Mouse (Mus musculus) kidney, adult 8-10 months (tissue): ENCODE results near the gene Hoxd12.

Experiments
- DNase-seq, 2 experiments: peaks; one replicate each; pipeline ENCODE4 v3.0.0; 2022

Gene Hoxd12

DNA sequence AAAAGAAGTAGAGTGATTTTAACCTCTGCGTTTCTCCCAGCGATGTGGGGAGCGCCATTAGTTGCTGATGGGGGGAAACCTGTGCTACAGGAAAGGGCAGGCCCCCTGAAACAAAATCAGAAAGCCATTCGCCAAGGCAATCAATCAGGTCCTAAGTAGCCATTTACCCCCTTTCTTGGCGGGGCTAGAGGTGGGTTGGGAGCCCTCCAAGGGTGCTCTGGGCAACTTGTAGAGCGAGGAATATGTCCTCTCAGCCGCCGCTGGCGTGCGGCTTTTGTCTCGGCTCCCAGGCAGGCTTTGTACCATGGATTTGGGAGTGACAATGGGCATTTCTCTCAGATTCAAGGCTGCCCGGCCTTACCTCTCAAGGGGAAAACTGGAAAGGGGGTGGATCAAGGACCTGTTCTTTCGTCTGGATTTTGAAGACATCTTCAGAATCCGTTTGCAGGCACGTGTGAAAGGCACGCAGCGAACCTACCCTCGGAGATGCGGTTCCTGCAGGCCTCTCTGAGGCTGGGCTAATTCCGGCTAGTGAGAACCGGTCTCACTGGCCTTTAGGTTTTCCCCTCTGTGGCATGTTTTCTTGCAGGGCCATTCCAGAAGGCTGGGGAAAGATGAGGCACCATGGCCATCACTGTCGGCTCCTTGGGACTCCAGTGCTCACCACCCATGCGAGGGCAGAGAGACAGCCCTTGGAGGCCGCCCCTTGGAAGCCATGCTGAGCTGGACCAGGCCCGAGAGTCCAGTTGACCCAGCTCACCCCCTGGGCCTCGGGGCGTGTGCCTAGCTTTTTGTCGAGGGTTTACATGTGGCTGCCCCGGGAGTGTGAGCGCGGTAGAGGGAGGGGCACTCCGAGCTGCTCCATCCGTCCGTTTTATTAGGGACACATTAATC lies 21.9 kb downstream of the Hoxd12 start:
- DNase-seq = peak in 1 of 2 experiments; percentile 25

DNA sequence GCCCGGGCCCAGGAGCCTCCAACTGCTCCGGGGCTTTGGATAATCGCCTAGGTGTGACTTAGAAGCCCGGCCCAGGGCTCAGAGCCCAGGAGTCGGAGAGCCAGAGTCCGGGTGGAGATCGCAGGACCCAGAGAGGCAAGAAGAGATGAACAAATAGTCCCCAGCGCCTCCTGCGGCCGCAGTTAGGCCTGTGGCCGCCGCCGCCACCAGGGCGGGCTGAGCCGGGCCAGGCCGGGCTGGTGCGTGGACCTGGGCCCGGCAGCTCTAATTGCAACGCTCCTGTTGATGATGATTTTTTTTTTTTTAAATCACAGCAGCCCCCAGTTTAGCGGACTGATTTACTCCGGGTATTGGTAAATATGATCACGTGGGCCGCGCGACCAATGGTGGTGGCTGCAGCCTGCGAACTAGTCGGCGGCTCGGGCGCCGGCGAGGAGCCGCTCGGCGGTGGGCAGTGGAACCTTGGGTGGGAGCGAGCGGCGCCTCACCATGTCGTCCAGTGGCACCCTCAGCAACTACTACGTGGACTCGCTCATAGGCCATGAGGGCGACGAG lies 22.8 kb downstream of the Hoxd12 start, which contains the start of gene Hoxd9:
TSS of gene Hoxd9 (plus strand) at position 161 of the 555 bp plus-strand sequence.
- peak; percentile 75 to 76 for DNase-seq

DNA sequence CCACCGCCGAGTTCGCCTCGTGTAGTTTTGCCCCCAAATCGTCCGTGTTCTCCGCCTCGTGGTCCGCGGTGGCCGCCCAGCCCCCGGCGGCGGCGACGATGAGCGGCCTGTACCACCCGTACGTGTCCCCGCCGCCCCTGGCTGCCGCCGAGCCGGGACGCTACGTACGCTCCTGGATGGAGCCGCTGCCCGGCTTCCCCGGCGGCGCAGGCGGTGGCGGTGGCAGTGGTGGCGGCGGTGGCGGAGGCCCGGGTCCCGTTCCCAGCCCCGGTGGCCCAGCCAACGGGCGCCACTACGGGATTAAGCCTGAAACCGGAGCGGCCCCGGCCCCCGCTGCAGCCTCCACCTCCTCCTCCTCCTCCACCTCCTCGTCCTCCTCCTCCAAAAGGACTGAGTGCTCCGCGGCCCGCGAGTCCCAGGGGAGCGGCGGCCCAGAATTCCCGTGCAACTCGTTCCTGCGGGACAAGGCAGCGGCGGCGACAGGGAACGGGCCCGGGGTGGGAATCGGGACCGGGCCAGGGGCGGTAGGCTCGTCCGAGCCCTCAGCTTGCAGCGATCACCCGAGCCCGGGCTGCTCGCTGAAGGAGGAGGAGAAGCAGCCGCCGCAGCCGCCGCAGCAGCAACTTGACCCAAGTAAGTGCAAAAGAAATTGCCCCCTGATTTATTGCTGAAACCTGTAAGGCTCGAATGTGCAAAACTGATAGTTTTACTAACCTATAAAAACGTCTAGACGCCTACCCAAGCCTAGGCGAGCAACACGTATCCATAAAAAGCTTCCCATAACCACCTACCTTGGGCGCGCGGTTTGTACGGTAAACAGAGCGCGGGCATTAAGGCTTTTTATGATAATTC lies 23.6 kb downstream of the Hoxd12 start:
- DNase-seq = peak in 1 of 2 experiments; percentile 29

DNA sequence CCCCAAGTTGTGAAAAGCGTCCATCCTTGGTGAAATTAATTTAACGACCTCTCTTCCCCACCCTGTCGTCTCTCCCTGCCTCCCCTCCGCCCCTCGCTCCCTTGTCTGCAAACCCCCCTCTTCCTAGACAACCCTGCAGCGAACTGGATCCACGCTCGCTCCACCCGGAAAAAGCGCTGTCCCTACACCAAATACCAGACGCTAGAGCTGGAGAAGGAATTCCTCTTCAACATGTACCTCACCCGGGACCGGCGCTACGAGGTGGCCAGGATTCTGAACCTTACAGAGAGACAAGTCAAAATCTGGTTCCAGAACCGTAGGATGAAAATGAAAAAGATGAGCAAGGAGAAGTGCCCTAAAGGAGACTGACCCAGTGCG lies 24.2 kb downstream of the Hoxd12 start:
- no peak for DNase-seq

DNA sequence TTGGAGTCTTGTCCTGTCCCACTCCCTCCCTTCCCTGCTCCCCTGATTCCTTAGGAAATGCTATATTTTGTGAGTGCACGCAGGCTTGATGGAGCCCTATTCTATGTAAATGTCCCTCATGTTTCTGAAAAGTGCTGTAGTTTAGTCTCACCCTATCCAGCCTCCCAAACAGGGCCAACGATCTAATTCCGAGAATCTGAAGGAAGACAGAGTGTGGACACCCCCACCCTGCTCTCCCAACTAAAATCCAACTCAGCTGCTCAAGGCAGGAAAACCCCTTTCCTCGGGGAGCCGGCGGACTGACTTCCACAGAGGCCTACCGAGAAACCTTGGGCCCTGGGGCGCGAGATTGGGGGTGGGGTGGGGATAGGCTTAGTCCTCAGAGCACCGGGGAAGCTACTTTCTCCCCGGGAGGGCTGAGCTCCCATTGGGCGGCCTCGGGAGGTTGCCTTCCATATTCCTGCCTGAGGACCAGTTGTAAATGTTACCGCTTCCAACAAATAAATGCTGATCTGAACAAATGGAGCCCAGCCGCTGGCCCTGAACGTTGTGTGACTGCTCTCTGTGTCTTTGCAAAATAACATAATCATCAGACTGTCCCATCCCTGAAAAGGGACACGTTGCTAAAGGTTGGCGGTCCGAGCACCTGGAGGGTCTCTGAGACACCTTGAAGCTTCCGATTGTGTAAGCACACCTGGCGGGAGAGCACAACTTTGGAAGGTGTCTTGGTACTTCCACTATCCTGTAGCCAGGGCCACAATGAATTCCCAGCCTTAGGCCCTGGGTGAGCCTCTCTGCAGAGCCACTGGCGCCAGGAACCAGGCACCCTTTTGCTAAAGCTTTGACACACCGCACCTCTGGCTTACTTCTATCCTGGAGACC lies 25.1 kb downstream of the Hoxd12 start:
- DNase-seq = no peak

DNA sequence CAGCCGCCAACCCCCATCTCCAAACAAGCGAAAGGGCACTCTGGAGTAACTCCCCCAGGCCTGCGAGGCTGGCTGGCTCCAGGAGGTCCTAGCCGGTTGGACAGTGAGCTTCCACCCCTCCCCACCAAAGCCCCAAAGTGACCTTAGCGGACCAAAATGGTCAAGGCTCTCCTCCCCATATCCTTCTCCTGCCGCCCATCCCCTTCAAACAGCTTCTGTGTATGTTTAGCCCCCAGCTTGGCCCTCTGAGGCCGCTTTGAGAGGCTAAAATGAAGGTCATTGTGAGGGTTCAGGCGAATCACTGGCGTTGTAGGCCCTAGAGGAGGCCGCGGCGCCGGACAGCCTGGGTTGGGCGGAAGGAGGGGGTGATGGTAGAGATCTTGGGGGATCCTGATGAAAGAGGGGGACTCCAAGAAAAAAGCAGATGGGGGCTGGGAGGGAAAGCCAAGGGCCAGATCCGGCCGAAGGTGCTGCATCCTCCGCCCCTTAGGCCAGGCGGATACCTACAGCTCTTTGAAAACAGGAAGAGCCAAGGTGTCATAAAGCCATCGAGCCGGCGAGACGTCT lies 25.8 kb downstream of the Hoxd12 start:
- peak; percentile 51 to 69 for DNase-seq

DNA sequence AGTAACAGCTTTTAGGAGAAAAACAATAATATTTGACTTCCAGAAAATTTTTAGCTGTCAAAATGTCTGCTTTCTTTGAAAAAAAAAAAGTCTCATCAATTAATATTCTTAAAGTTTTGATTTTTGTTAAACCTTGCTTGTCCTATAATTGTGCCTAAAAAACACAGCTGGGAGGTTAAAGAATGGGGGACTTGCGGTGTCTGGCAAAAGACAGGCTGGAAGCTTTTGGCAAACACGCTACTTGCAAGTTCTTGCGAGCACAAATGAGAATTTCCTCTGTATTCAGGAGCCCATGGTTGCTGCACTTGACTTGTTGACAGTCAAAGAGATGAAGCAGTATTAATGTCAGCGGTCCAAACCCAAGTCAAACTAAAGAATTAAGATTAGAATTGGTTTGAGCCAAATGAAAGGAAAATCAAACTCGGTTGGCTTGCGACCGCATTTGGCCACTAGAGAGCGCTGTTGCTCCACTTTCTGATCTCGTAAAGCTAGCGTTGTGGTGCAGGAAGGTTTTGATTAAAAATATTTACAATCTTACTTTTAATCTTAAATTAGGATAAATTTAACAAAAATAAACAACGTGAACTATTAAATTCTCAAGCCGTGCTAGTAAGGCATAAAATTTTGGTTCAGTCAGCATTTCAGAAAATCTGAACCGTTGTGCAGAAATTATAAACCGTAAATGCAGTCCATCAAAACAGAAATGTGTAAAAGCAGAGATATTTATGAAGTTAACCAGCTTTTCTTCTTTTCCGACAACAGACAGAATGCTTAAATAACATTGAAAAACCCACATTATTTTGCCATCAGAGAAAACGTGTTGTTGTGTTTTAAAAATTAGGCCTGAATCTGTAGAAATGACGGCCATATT lies 27.4 kb downstream of the Hoxd12 start:
- peak; percentile 72 to 88 for DNase-seq

DNA sequence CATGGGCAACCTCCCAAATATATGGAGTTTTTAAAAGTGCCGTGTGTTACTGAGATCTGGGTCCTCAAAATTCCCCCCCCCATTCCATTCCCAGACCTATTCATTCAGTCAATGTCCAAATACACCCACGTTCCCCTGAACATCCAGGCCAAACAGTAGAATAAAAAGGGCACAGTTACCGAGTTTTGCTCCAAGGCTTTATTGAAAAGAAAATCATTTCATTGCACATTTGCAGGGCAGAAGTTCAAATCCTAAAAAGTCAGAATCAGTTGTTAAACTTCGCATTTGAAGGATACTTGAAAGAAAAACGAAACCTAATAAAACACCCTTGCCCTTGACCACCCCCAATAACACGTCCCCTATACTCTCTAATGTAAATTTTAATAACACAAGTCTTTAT lies 28.0 kb downstream of the Hoxd12 start:
- DNase-seq = no peak

DNA sequence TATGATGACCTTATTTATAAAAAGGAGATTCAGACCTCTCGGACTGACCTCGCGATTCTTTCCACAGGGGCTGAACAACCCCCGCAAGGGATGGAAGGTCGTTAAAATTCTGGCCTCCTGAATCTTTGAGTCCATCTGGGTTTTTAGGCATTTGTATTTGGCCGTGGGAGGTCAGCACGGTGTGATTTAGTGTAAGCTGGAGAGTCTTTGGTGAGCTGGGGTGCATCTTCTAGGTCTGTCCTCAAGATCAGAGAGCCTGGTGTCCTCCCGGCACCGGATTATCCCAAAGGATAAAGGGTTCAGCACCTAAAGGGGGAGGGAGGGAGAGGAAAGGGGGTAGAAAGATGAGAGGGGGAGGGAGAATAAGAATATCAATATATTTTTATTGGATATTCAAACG lies 28.5 kb downstream of the Hoxd12 start:
- no peak for DNase-seq

DNA sequence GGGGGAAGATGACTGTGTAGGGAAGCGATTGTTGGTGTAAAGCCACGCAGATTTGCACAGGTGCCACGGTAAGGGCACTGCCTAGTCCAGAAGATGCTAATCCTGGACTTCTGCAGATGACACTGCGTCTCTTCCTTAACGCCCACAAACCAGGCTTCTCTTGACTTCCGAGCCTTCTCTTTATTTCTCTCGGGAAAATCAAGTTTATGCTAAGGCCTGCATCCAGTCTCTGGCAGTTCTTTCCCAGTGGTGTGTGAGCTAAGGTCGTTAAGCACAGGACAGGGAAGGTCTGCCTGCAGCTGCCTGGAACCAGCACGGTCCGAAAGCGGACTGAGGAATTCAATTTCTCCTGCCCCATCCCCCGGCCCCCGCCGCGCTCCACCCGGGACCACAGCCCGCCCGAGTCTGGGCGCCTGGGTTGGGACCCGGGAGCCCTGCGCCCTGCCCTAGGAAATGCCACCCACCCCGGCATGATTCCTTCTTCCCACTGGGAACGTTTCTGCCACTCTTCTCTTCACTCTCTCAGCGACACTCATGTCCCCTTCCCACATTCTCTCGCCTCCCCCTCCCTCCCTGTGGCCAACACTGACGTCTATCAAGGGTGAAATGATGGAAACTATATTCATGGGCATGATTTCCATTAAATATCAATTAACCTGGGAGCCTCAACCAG lies 29.0 kb downstream of the Hoxd12 start:
- DNase-seq = peak; percentile 76 to 80

DNA sequence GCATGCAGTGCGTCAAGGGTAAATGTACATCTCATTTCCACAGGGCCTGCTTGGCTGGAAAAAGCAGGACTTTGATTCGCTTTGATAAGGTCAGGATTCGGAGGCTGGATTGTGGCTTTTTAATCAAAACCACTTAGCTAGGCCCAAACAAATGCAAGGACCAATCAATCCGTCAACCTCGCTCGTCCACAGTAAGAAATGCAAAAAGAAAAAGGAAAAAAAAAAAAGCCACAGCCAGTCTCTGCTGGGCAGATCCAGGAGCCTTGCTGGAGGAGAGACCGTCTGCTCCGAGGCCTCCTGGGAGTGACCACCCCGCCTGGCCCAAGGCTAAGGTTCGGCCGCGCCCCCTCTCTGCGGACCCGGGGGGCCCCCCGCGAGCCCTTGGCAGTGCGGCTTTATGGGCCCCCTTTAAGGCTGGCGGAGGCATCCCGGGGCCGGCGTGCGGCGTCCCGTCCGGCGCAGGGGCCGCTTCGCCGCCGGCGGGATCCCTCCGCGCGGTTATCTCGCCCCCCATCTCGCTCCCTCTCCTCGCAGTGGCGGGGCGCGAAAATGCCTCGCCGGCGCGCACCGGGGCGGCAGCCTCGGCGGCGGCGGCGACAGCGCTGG lies 29.7 kb downstream of the Hoxd12 start, which contains the start of gene Hoxd8:
TSS of gene Hoxd8 (plus strand) at position 223 of the 606 bp plus-strand sequence.
- peak; percentile 81 to 83 for DNase-seq

DNA sequence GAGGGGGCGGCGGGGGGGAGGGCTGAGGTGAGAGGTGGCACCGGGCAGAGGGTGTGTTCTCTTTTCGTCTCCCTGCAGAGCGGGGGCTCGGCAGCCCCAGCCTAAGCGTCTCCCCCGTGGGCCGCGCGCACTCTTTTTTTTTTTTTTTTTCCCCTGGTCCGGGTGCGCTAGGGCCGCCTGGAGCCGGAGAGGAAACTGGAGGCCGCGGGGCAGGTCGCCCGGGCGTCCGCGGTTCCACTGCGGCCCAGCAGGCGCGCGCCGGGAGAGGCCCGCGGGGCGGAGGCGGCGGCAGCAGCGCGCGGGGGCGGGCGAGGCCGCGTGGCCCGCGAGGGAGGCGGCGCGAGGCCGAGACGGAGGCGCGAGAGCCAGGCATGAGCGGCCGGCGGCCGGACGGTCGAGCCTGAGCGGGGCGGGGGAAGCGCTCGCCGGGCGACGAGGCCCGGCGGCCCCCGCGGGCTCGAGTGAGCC lies 30.2 kb downstream of the Hoxd12 start:
- DNase-seq = peak in 1 of 2 experiments; percentile 23

DNA sequence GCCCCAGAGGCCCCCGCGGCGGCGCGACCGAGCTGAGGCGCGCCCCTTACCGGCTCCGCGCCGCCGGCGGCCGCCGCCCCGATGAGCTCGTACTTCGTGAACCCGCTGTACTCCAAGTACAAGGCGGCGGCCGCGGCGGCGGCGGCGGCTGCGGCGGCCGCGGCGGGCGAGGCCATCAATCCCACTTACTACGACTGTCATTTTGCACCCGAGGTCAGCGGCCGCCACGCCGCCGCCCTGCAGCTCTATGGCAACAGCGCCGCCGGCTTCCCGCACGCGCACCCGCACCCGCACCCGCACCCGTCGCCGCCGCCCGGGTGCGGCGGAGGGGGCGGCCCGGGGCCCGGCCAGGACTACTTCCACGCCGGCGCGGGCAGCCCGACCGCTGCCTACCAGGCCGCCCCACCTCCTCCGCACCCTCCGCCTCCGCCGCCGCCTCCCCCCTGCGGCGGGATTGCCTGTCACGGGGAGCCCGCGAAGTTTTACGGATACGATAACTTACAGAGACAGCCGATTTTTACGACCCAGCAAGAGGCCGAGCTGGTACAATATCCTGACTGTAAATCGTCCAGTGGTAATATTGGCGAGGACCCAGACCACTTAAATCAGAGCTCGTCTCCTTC lies 30.8 kb downstream of the Hoxd12 start:
- DNase-seq = peak; percentile 56 to 58

DNA sequence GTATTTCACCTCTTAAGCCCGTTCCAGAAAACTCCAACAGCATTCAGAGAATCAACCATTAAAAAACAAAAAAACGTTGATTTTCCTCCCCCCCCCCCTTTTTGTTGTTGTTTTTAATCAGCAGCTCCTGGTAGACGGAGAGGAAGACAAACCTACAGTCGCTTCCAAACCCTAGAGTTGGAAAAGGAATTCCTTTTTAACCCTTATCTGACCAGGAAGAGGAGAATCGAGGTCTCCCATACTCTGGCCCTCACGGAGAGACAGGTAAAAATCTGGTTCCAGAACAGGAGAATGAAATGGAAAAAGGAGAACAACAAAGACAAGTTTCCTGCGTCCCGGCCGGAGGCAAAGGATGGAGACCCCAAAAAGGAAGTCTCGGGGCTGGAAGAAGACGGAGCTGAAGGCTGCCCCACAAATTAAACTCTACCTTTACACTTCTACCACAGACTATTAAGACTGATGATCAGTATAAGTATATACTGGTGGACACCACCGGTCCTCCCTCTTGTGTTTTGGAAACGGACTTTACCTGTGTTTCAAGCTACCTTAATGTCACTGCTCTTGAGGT lies 31.7 kb downstream of the Hoxd12 start:
- DNase-seq = no peak

DNA sequence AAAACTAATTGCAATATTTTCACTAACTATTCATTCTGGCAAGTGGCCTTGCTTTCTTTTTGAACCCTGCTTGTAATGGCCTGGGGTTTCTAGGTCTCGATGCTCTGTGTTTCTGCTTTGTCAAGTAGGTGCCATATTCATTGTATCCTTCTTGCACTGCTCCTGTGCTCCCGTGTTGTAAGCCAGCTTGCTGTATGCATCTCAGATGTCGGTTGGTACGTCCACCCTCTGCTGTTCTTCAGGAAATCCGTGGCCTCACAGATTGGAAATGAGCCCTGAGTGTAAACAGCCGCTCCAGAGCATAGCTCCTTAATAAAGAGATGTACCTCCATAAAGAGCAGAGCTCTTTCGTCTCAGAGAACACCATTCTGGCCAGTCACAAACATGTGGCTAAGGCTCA lies 32.8 kb downstream of the Hoxd12 start:
- DNase-seq = no peak

DNA sequence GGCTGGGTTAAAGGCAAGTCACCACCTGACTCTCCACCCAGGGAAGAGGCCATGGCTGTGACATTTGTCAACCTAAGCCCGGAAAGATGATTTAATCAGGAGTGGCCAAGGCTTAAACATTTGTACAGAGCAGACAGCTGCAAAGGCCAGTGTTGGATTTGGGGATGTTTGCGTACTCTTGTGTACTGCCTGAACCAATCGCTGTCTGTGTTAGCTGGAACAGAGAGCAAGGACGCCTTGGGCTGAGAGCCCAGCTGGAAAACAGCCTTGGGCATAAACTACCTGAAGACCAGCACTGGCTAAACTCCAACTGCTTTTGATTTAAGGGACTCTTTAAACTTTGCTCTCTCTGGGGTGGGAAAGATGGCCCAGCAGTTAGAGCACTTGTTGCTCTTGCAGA lies 33.9 kb downstream of the Hoxd12 start:
- DNase-seq = peak; percentile 42 to 66

DNA sequence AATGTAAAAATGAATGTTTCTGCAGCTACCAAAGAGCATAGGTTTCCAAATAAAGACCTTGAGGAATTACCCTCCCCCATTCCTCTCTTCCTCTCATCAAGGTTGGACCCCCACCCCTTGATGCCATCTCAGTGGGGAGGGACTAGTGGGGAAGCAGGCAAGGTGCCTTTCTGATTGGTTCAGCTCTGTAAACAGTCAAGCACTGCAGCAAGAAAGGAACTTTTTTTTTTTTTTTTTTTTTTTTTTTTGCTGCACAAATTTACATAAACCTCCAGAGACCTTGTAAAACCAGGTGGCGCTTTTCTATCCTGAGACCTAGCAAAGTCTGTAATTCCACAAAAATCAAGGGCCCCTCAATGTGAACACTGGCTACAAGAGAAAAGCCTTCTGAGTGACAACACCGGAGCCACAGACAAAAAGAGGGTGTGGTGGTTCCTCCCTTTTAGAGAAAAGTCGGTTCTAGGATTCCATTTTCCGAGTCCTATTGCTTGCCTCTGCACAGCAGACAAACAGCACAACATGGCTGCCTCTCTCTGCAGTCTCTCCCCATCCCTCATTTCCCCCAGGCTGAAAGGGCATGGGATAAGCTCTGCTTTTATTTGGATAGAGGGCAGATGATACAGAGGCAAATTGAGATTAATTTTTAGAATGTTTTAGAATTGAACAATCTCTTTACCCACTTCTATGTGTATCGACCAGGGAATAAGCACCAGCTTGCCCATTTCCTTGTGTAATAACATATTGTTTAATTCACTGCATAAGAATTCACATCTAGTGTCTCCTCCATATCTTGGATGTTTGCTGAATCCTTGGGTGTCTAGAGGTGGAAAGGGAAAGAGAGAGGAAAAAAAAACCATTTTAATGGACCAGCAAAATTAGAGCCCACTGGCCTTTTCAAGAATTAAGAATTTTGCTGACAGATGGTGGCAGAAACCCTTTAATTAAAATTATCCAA lies 34.9 kb downstream of the Hoxd12 start:
- DNase-seq = no peak
